Mouse (Mus musculus) left cerebral cortex, adult 9 months (tissue): ENCODE data around the gene Mta1.

ENCODE experiments used
- DNase-seq, 2 experiments: peaks; one replicate each; pipeline ENCODE4 v3.0.0; 2022; ENCODE audit warnings: low spot score in 2 of 2

Gene Mta1

DNA sequence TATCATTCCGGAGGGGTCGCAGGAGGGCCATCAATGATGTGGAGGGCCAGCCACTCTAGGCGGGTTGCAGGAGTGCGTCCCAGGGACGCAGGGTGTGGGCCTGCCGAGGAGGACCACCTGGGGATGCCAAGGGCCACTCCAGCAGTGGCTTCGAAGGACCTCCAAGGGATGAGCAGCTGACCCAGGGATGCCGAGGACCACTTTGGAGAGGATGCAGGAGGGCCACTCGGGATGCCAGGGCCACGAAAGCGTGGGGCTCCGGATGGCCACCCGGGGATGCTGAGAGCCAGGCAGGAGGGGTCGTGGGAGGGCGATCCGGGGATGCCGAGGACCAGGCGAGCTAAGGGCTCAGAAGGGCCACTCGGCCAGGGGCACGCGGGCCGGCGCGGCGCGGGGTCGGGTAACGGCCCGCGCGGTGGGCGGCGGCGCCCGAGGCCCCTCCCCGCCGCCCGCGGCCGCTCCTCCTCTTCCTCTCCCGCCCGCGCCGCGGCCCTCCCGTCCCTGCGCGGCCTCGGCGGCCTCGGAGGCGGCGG lies at the start of gene Mta1:
Gene Mta1, plus strand, starts transcription at position 530 of the 533 bp plus-strand sequence.
- no peak for DNase-seq

- no peak for DNase-seq
Measured at GRCm38 (mm10) chr12:113049836-113050235, 48.2 kb upstream of the Mta1 start.

- no peak for DNase-seq
Measured at GRCm38 (mm10) chr12:113050671-113051070, 47.4 kb upstream of the Mta1 start.

DNA sequence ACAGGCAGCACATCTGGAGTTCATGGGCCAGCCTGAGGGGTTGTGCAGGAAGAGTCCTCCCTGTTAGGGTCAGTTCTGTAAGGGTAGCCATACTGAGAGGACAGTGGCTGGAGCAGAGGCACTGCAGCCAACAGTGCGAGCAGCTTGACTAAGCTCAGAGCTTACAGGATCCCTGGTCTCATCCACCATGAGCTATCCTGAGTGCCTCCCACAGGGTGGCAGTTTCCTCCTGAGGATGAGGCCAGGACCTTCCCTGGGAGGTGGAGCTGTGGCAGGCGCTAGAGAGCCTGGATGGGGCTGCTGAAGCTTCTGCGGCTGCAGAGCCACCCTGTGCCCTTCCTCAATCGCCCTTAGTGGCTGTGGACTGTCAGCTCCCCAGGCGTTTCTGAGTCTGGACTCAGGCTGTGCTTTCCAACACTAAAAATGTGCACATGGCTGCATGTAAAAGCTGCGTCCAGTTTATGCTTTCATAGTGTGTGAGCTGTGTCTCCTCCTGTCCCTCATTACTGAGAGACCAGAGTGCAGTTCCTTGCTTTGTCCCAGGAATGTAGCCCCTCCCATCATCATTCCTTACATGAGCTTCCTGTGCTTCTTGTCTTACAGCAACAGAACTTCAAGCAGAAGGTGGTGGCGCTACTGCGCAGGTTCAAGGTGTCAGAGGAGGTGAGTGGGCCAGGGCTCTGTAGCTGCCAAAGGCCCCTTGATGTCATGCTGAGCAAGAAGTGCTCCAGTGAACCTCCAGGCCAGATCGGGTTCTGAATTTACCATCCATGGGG lies 46.3 kb upstream of the Mta1 start:
- no peak for DNase-seq

- no peak for DNase-seq
Measured at GRCm38 (mm10) chr12:113056089-113056488, 42.0 kb upstream of the Mta1 start.

GRCm38 (mm10) chr12:113060178-113060577 lies 37.9 kb upstream of the Mta1 start:
- no peak for DNase-seq

DNA sequence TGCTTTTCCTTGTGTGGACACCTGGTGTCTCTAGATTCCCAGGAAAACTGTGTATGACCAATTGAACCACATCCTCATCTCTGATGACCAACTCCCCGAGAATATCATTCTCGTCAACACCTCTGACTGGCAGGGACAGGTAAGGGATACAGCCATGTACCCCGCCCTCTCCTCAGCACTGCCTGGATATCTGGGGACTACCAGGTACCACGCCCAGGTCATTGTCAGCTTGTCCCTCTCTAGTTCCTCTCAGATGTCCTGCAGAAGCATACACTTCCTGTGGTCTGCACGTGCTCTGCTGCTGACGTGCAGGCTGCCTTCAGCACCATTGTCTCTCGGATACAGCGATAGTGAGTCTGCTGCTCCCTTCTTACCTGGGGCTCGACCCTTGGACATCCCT lies 36.5 kb upstream of the Mta1 start:
- DNase-seq, result no peak

DNA sequence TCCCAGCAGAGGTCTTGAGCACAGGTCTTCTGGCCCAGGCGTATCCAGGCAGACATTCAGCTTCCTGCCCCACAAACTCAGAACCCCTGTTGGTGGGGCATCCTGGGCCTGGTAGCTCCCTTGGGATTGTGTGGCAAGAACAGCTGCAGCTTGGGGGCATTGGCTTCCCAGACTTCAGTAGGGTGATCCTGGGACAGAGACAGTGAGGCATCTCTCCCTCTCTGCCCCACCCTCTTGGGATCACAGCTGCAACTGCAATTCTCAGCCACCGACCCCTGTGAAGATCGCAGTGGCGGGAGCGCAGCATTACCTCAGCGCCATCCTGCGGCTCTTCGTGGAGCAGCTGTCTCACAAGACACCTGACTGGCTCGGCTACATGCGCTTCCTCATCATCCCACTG lies 35.9 kb upstream of the Mta1 start:
- DNase-seq, result no peak

- no peak for DNase-seq
Measured at GRCm38 (mm10) chr12:113063700-113064099, 34.4 kb upstream of the Mta1 start.

DNA sequence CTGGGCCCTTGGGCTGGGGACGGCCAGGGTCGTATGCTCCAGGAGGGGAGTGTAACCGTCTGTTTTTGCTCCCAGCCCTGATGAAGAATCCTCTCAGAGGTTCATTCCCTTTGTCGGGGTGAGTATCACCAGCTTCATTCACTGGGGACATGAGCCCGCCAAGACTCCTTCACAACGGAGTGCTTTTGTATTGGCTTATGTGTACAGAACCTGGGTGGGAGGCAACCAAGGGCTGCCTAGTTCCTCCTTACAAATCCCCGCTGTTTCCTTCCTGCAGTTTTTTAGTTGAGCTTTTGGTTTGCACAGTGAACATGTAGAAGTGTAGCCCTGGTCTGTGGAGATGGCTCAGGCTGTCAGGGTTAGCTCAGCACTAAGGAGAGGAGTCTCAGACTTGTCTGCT lies 30.1 kb upstream of the Mta1 start:
- no peak for DNase-seq

- no peak for DNase-seq
Measured at GRCm38 (mm10) chr12:113069389-113069788, 28.7 kb upstream of the Mta1 start.

DNA sequence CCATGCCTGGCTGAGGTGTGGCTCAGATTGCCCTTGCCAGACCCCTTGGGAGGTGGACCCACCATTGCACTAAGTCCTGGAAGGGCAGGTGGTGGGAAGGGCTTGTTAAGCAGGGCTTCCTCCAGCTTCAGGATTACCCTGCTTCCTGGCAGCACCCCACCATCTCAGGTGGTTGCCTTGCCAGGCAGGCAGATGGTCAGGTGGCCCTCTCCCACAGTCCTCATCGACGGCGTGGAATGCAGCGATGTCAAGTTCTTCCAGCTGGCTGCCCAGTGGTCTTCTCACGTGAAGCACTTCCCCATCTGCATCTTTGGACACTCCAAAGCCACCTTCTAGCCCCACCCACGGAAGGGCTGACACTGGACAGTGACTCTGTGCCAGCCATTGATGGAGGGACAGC lies 26.8 kb upstream of the Mta1 start:
- DNase-seq, result no peak

- DNase-seq, result no peak
Measured at GRCm38 (mm10) chr12:113071827-113072226, 26.3 kb upstream of the Mta1 start.

- DNase-seq, result no peak
Measured at GRCm38 (mm10) chr12:113073420-113074328, 24.4 kb upstream of the Mta1 start.

DNA sequence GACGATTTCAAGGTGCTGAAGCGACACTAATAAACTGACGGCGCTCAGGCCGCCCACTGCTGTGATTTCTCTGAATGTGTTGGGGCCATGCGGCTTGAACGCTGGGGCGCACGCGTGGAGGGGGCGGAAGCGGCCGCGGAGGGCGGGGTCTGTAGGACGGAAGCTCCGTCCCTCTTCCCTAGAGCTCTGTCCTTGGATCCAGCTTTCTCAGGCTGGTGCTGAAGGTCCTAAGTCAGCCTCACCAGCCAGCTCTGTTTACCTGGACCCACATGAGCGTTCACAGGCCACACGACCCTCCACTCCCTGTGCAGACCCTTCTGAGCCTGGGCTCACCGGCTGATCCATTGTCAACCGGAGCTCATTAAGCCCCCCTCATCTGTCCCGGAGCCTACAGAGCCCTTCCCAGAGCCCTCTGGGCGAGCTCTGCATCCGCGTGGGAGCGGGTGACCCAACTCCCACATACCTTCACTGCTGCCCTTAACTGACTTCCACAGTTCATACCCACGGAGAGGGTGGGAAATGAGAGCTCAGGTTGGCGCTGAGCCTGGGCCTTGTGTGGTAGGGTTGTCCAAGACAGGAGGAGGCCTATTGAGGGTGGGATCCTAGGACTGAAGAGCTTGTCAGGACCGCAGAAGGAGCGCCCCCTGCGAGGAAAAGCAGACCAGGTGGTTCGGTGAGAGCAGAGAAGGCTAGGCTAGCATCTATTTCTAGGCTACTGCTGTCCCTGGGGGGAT lies 23.6 kb upstream of the Mta1 start, which contains the start of gene Tex22:
Gene Tex22, plus strand, starts transcription at position 174 of the 734 bp plus-strand sequence.
- peak; percentile 77 to 89 for DNase-seq

GRCm38 (mm10) chr12:113075063-113075454 lies 23.0 kb upstream of the Mta1 start:
- peak; percentile 66 to 86 for DNase-seq

DNA sequence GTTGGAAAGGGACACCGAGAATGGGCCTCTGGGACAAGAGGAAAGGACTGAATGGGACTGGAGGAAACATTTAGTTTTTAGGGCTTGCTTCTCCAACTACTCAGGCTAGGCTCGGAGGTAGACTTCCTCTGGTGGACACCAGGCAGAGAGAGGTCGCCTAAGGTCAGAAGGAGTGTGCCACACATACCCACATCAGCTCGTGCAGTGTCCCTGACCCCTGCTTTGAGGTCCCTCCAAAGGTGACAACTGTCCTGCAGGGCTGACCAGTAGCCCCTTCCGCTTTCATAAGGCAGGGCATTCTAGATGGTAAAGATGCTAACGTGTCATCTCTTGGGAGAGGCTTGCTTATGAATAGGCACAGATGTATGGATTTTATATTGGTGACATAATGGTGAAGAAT lies 22.6 kb upstream of the Mta1 start:
- DNase-seq, result no peak

DNA sequence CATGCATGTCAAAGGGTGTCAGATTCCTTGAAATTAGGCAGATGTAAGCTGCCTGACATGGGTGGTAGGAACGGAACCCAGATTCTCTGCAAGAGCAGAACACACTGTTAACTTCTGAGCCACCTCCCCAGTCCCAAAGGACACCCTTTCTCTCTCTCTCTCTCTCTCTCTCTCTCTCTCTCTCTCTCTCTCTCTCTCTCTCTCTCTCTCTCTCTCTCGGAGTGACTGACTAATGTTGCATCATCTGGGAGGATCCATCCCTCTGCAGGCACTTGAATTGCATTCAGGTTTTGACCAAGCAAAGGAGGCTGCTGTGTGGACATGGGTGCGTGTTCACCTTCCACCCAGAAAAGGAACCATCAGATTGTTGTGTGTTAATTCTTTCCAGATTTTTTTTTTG lies 10.8 kb upstream of the Mta1 start:
- DNase-seq, result no peak

- DNase-seq, result no peak
Measured at GRCm38 (mm10) chr12:113088026-113088425, 10.1 kb upstream of the Mta1 start.

DNA sequence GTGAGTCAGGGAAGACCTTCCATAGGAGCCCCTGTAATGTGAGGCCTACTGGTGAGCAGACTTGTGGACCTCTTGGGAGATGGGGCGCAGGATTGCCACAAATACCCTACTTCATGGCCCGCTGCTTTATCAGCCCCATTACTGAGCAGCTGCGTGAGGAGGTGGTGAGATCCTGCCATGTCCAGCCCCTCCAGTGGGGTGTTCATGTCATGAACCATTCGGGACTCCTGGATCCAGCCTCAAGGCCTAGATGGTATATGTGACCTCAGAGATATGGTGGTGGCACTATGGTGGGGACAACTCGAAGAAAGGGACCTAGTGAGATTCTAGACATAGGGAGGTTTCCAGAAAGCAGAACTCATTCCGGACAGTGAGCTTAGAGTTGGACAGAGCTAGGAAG lies 9.0 kb upstream of the Mta1 start:
- no peak for DNase-seq

DNA sequence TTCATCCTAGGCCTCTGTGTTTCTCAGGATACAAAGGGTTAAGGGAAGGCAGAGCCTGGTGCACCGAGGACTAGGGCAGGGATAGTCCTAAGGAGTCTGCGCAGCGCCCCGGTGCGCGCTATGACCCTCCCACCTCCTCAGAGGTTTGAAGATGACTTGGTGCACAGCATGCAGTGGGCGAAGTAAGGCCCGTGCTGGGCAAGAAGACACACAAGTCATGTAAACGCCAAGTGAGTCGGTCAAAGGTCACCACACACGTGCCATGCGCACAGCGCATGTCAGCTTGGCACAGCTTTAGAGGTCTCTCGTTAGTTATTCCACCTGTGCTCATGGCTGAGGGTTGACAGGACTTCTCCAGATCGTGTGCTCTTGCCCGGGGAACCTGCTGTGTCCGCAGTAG lies 8.0 kb upstream of the Mta1 start:
- DNase-seq, result no peak

DNA sequence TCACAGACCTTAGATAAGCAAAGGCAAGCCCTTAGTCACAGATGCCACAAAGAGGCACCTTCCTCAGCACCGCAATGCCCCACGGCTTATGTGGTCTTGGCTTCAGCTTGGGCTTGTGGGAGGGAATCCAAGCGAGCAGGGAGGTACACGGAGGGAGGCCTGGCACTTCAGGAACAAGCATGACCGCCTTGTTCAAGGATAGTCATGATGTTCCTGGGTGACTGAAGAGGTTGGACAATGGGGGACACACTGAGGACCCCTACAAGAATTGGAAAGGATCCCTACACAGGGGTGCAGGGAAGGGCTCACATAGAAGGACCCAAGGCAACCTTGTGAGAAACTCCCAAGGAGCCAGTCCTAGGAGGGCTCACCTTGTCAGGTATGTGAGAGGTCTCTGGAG lies 1.0 kb upstream of the Mta1 start:
- no peak for DNase-seq
